Mouse (Mus musculus) embryonic stem cell, embryonic (primary cell): ENCODE measurements around the gene Olfr1368.
"Not testable (repeated sequence)": the region's sequence is repeated elsewhere in the genome, so short reads cannot be mapped to it uniquely, and the experiment has no call there.

ENCODE experiments used
- CTCF ChIA-PET, 4 experiments: fragments of 300-600 bp in 2 of 4; fragments of 350-600 bp in 2 of 4; sonication (Branson Sonifier 250); formaldehyde crosslinking; loops; one replicate each; lab custom pipeline; 2022; ENCODE audit warnings: inconsistent platforms in 2 of 4; lab: Charles Lee
- POLR2A ChIA-PET, 4 experiments: fragments of 300-600 bp in 2 of 4; fragments of 350-600 bp in 2 of 4; sonication (Branson Sonifier 250); formaldehyde crosslinking; loops; one replicate each; lab custom pipeline; 2022; ENCODE audit warnings: antibody characterized with exemption in 4 of 4, inconsistent platforms in 1 of 4; lab: Charles Lee

Olfr1368 gene

DNA sequence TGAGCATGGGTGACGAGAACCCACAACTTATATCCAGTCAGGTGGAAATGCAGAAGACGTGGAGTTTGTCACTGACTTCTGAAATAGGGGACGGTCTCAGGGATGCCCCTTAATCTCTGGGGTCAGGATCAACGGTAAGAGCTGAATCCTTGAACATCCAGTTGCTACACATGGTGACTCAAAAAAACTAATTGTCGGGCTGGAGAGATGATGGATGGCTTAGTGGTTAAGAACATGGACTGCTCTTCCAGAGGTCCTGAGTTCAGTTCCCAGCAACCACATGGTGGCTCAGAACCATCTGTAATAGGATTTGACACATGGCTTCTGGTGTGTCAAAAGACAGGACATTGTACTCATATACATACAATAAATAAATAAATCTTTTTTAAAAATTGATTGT lies 10.2 kb upstream of the Olfr1368 start:
- ChIA-PET POLR2A (interaction anchor here in 1 of 4 experiments (1.1 kb wide), 1 partner anchor 17 kb away, joined by 3 read pairs; no protein-coding TSS in a partner anchor), CTCF (no interaction called here)

DNA sequence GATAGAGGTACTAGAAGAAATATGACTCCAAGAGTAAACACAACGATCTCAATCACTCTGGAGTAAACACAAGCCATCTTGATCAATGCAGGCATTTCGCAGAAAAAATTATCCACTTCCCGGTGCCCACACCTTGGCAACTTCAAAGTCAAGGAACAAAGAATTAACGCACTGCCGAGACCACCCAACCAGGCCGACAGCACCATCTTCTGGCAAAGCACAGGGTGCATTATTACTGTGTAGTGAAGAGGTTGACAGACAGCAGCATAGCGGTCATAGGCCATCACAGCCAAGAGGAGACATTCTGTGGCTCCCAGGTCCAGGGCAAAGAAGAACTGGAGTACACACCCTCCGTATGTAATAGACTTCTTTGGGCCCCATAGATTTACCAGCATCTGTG lies 3.2 kb downstream of the Olfr1368 start:
- CTCF ChIA-PET: interaction anchor here in 3 of 4 experiments (0.6 kb wide), 3 partner anchors 18 to 845 kb away, joined by 3 read pairs; no protein-coding TSS in a partner anchor

DNA sequence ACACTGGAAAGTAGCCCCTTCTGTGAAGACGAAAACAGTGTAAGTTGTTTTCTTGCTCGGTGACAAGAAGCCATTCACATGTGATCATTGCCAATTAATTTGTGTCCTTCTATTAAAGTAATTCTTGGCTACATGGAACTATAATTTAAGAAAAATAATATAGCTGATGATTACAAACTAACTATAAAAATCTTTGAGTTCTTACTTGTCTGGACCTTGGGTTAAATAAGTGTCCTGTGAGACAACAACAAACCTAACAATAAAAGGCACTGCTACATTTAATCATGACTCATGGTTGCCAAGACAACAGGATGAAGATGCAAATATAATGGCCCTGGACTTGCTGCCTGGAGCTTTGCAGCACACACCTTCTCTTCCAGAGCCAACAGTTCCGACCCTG lies 16.3 kb downstream of the Olfr1368 start, which contains the start of gene Olfr263:
Gene Olfr263, plus strand, starts transcription at position 301 of the 400 bp plus-strand sequence.
- POLR2A ChIA-PET, CTCF ChIA-PET: not testable (repeated sequence)

More for the DNA sequence above, 3.2 kb downstream of the Olfr1368 start:
- POLR2A ChIA-PET: no interaction called here

DNA sequence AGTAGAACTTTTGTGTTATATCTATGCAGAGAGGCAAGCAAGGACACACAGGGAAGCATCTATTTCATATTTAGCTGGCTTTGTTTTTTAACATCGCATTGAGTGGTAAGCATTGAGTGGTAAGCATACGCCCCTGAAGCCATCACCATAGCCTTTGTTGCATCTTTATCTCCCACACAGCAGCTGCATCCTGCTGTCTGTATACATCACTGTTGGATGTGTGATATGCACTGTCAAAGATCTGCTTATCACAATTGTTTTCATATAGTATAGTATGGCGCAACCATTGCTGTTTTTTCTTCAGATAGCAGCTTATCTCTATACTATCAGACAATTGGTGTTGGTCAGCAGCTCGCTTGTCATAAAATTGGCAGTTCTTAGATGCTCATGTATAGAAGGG lies 31.5 kb downstream of the Olfr1368 start:
- ChIA-PET CTCF (no interaction called here), POLR2A (no interaction called here)

DNA sequence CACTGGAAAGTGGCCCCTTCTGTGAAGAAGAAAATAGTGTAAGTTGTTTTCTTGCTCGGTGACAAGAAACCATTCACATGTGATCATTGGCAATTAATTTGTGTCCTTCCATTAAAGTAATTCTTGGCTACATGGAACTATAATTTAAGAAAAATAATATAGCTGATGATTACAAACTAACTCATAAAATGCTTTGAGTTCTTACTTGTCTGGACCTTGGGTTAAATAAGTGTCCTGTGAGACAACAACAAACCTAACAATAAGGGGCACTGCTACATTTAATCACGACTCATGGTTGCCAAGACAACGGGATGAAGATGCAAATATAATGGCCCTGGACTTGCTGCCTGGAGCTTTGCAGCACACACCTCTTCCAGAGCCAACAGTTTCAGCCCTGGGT lies 34.5 kb downstream of the Olfr1368 start, which contains the start of gene Olfr1369-ps1:
Gene Olfr1369-ps1, plus strand, starts transcription at position 301 of the 400 bp plus-strand sequence.
- CTCF ChIA-PET: not testable (repeated sequence)
- POLR2A ChIA-PET: interaction anchor here in 1 of 4 experiments (0.6 kb wide), 1 partner anchor 290 kb away, joined by 3 read pairs; no protein-coding TSS in a partner anchor

DNA sequence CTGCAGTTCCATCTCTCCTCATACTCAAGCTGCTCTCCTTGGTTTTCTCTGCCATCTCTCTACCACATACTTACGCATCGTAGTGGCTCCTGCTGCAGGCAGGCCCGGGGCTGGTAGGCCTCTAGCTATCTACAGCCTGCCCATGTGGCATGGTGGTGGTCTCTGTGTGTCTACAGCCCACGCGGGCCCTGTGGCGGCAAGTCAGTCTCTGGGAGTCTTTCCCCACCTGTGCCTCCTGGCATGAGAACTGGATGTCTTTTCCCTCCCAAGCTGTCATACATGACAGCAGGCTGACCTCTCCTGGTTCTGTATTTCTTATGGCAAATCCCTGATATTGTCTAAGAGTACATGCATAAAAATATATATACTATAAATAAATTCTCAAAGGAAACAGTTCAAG lies 35.2 kb downstream of the Olfr1368 start:
- POLR2A ChIA-PET: interaction anchor here in 1 of 4 experiments (0.6 kb wide), 1 partner anchor 291 kb away, joined by 3 read pairs; no protein-coding TSS in a partner anchor
- CTCF ChIA-PET: no interaction called here

DNA sequence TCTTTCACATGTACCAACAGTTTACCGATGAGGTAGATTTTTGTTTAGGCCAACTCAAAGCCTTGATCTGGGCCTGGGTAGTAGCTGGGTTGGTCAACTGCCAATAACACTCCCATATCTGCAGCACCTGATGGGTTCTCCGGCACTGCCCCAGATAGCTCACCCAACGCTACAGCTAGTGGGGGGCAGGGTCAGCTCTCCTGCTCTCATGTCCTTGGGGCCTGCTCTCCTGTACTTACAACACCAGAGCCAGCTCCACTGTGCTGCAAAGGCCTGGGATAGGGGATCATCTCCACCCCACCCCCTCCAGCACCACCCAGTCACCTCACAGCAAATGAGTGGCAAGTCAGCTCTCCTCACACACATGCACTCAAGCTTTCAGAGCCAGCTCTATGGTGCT lies 35.9 kb downstream of the Olfr1368 start:
- CTCF ChIA-PET: no interaction called here

More for the DNA sequence above, 35.9 kb downstream of the Olfr1368 start:
- POLR2A ChIA-PET: no interaction called here
